10 mouse cellular contexts compared by ENCODE assay signal in genomic region chr17:80824826-80825517, GRCm38 (mm10).
DNase-seq lines count a peak whose midpoint lies in the region; ATAC-seq lines count a peak whose summit lies in the region.
"Had no signal": no experiment of that assay in that cellular context is flagged by ENCODE, and none has a peak within 500 bp of the region (broad histone marks: within the 10 kb centered on the region; RNA-seq: fewer than 3 reads in every experiment).

No protein-coding gene starts in this region.

- H3K4me1 ChIP-seq in hindbrain, embryonic 16.5 days (ENCODE audit: control insufficient read depth, insufficient read depth, low read depth, low read length), result peaks cover 4% of the 10 kb centered on the region; the same call in 1 of the 2 replicates
- no peaks in the 10 kb centered on the region for H3K4me1 ChIP-seq in hindbrain, embryonic 14.5 days (replicated peaks; ENCODE audit: control insufficient read depth, insufficient read depth, low read length)
- H3K4me1 ChIP-seq in embryonic facial prominence, embryonic 11.5 days (ENCODE audit: control insufficient read depth, insufficient read depth, low read length), result no peaks in the 10 kb centered on the region; the same call in 1 of the 2 replicates
- H3K4me1 ChIP-seq in limb, embryonic 10.5 days, result peaks cover 38% of the 10 kb centered on the region

- H3K4me3 ChIP-seq in hindbrain, embryonic 16.5 days (ENCODE audit: low read length), result no peak overlapping the region
- H3K4me3 ChIP-seq in hindbrain, embryonic 14.5 days (replicated peaks; ENCODE audit: low read length), result no peak overlapping the region
- no peak overlapping the region for H3K4me3 ChIP-seq in embryonic facial prominence, embryonic 11.5 days (ENCODE audit: low read depth, low read length)
- H3K4me3 ChIP-seq in limb, embryonic 10.5 days, result no peak overlapping the region
- H3K4me3 ChIP-seq: erythroblast, embryonic 14.5 days had no signal

- peak; percentile 9; the same call in 1 of the 2 replicates for ATAC-seq in hindbrain, embryonic 16.5 days
- no peak for ATAC-seq in hindbrain, embryonic 14.5 days (ENCODE audit: low FRiP score)
- no peak for ATAC-seq in embryonic facial prominence, embryonic 11.5 days (replicated peaks; ENCODE audit: insufficient number of reproducible peaks, low FRiP score, low TSS enrichment, low read depth)

- 81% methylated on average over 13 of the region's 13 CpGs for WGBS in hindbrain, embryonic 16.5 days
- 77% methylated on average over 13 of the region's 13 CpGs for WGBS in hindbrain, embryonic 14.5 days
- 79% methylated on average over 13 of the region's 13 CpGs for WGBS in embryonic facial prominence, embryonic 11.5 days
- 77% methylated on average over 13 of the region's 13 CpGs for WGBS in limb, embryonic 10.5 days

- H3K36me3 ChIP-seq in hindbrain, embryonic 16.5 days (ENCODE audit: control insufficient read depth, insufficient read depth, low read length), result no peaks in the 10 kb centered on the region
- no peaks in the 10 kb centered on the region for H3K36me3 ChIP-seq in hindbrain, embryonic 14.5 days (replicated peaks; ENCODE audit: control insufficient read depth, insufficient read depth)
- no peaks in the 10 kb centered on the region for H3K36me3 ChIP-seq in embryonic facial prominence, embryonic 11.5 days (replicated peaks; ENCODE audit: control insufficient read depth, insufficient read depth, low read depth, low read length)
- no peaks in the 10 kb centered on the region for H3K36me3 ChIP-seq in limb, embryonic 10.5 days

- H3K27ac ChIP-seq in hindbrain, embryonic 16.5 days (ENCODE audit: low read depth, low read length), result no peak overlapping the region
- no peak overlapping the region for H3K27ac ChIP-seq in hindbrain, embryonic 14.5 days
- H3K27ac ChIP-seq in embryonic facial prominence, embryonic 11.5 days (replicated peaks; ENCODE audit: low read depth, low read length), result peak overlapping the region; percentile 52
- peak overlapping the region; percentile 86 for H3K27ac ChIP-seq in limb, embryonic 10.5 days

- H3K9ac ChIP-seq in hindbrain, embryonic 16.5 days (ENCODE audit: low read depth, low read length), result no peak overlapping the region
- H3K9ac ChIP-seq in hindbrain, embryonic 14.5 days, result no peak overlapping the region
- H3K9ac ChIP-seq in embryonic facial prominence, embryonic 11.5 days (replicated peaks; ENCODE audit: low read length), result no peak overlapping the region

- no peaks in the 10 kb centered on the region for H3K9me3 ChIP-seq in hindbrain, embryonic 16.5 days (ENCODE audit: control insufficient read depth, low read length)
- H3K9me3 ChIP-seq in hindbrain, embryonic 14.5 days (ENCODE audit: control insufficient read depth, low read length), result no peaks in the 10 kb centered on the region
- H3K9me3 ChIP-seq in embryonic facial prominence, embryonic 11.5 days (replicated peaks; ENCODE audit: control insufficient read depth, low read length), result no peaks in the 10 kb centered on the region
- no peaks in the 10 kb centered on the region for H3K9me3 ChIP-seq in limb, embryonic 10.5 days (replicated peaks)

- DNase-seq in hindbrain, embryonic 14.5 days (ENCODE audit: low spot score), result no peak
- peak; percentile 77 for DNase-seq in R1 (ENCODE audit: low read depth, low spot score)
- no peak for DNase-seq in embryonic facial prominence, embryonic 11.5 days (ENCODE audit: low spot score)
- no peak for DNase-seq in limb, embryonic 10.5 days (ENCODE audit: low spot score)
- DNase-seq in thymus, postnatal 14 days, result no peak
- DNase-seq in urinary bladder, postnatal 4 days (ENCODE audit: low spot score in 2 of 2), result no peak
- no peak for DNase-seq in layer of hippocampus, adult 18-20 months (ENCODE audit: low spot score in 2 of 2)
- DNase-seq: thymus, adult 2 months had no signal

- H3K4me2 ChIP-seq in hindbrain, embryonic 16.5 days (ENCODE audit: low read length), result no peak overlapping the region
- H3K4me2 ChIP-seq in hindbrain, embryonic 14.5 days (replicated peaks), result no peak overlapping the region
- no peak overlapping the region for H3K4me2 ChIP-seq in embryonic facial prominence, embryonic 11.5 days (ENCODE audit: low read depth, low read length)

- H3K27me3 ChIP-seq in hindbrain, embryonic 16.5 days (replicated peaks; ENCODE audit: control insufficient read depth, insufficient read depth, low read length), result no peaks in the 10 kb centered on the region
- no peaks in the 10 kb centered on the region for H3K27me3 ChIP-seq in hindbrain, embryonic 14.5 days (ENCODE audit: control insufficient read depth, insufficient read depth, low read length)
- H3K27me3 ChIP-seq in embryonic facial prominence, embryonic 11.5 days (ENCODE audit: control insufficient read depth, insufficient read depth, low read length), result no peaks in the 10 kb centered on the region
- H3K27me3 ChIP-seq in limb, embryonic 10.5 days (ENCODE audit: low read depth, poor library complexity, severe bottlenecking), result no peaks in the 10 kb centered on the region

Comparison
In these comparisons a context has a peak if more than half of its experiments do, and no peak if none do; other contexts are left out.
1. H3K27ac ChIP-seq: peak in embryonic facial prominence, embryonic 11.5 days (single experiment) and limb, embryonic 10.5 days (single experiment); none in hindbrain, embryonic 16.5 days (single experiment) and hindbrain, embryonic 14.5 days (single experiment).